Mouse (Mus musculus) intestine, postnatal 0 days (tissue): ENCODE data around the gene Efcab5. TPM values are rescaled to one million over a fixed set of nuclear protein-coding genes. Genes with fewer than 3 reads are reported as not detected.

ENCODE experiments used
- ATAC-seq: fragments of 200-750 bp; cut with Nextera tagmentation; 2 replicates; pipeline ENCODE4 v1.8.0; 2017; ENCODE audit warnings: mild to moderate bottlenecking, moderate TSS enrichment, moderate library complexity
- H3K27ac ChIP-seq: fragments of 300-500 bp; sonication (generic); 2 replicates; pipeline ENCODE4 v1.5.1; 2014; ENCODE audit warnings: mild to moderate bottlenecking, low read depth, low read length, moderate library complexity
- H3K27me3 ChIP-seq: fragments of 300-500 bp; sonication (generic); replicated peaks from 2 replicates; pipeline ENCODE4 v1.6.1; 2014; ENCODE audit warnings: low read length, mixed read lengths; ENCODE audit not compliant: control insufficient read depth, insufficient read depth
- H3K36me3 ChIP-seq: fragments of 300-500 bp; sonication (generic); 2 replicates; pipeline ENCODE4 v1.6.1; 2014; ENCODE audit warnings: mild to moderate bottlenecking, moderate library complexity; ENCODE audit not compliant: control insufficient read depth, insufficient read depth
- H3K4me1 ChIP-seq: fragments of 300-500 bp; sonication (generic); replicated peaks from 2 replicates; pipeline ENCODE4 v1.6.1; 2014; ENCODE audit warnings: antibody characterized with exemption, low read length, mixed read lengths; ENCODE audit not compliant: control insufficient read depth, insufficient read depth
- H3K4me2 ChIP-seq: fragments of 300-500 bp; sonication (generic); replicated peaks from 2 replicates; pipeline ENCODE4 v1.6.1; 2014; ENCODE audit warnings: low read depth, mild to moderate bottlenecking, moderate library complexity
- H3K4me3 ChIP-seq: fragments of 300-500 bp; sonication (generic); 2 replicates; pipeline ENCODE4 v1.5.1; 2014; ENCODE audit warnings: low read depth, low read length
- H3K9ac ChIP-seq: fragments of 300-500 bp; sonication (generic); 2 replicates; pipeline ENCODE4 v1.6.1; 2014; ENCODE audit warnings: mild to moderate bottlenecking, low read depth, low read length
- H3K9me3 ChIP-seq: fragments of 300-500 bp; sonication (generic); 2 replicates; pipeline ENCODE4 v1.6.1; 2016; ENCODE audit warnings: mixed run types; ENCODE audit not compliant: control insufficient read depth
- CTCF ChIP-seq: sonication (generic); IDR thresholded peaks from 2 replicates; pipeline ENCODE4 v1.5.1; 2016; ENCODE audit warnings: low read depth, mild to moderate bottlenecking, control low read depth, antibody characterized with exemption, moderate library complexity
- WGBS: fragments of 180-500 bp; shearing (Covaris S2); extraction: QIAGEN DNeasy Blood & Tissue Kit; methylation state at CpG from one replicate; pipeline ENCODE4 v1.1.7; 2014; 5-methylcytosine and 5-hydroxymethylcytosine counted together
- polyA plus RNA-seq: library from polyadenylated mRNA; unstranded; fragments of >200 nt; fragmentation: Nextera tagmentation; extraction: Ambion mirVana; gene quantifications from 2 replicates; pipeline ENCODE4 v1.2.1, GENCODE M21; 2015

Efcab5 gene
- polyA plus RNA-seq, 1 experiment from 2014 or later = 0.46 TPM

DNA sequence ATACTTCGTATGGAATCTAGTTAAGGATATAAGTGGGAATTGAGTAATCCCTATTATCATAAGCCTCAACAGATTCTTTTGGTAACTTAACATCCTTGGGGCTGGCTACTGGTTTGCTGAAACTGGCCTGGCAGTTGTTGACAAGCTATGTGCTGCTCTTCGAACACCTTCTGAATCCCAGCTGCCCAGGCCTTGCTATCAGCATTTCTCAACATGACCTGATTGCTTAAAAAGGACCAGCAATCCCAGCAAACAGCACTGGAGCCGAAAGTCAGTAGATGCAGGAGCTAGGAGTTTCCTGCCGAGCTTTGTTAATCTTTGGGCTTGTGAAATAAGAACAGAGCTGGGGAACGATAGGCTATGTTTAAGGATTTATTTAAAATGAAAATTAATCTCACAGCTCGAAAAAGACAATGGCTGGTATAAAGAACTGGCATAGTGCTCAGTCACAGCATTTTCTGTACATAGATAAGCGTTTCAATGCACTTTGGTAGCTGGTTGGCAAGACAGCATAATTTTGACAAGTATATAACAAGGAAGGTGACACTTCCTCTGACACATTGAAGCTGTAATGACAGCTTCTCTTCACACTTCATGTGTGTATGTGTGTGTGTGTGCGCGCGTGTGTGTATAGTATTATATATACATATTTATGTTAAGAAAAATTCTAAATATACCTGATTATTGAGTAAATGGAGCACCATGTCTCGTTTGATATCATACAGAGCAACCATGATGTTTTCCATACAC, 6.8 kb upstream of the Efcab5 start:
- WGBS = 61% methylated on average over 11 of the region's 11 CpGs

DNA sequence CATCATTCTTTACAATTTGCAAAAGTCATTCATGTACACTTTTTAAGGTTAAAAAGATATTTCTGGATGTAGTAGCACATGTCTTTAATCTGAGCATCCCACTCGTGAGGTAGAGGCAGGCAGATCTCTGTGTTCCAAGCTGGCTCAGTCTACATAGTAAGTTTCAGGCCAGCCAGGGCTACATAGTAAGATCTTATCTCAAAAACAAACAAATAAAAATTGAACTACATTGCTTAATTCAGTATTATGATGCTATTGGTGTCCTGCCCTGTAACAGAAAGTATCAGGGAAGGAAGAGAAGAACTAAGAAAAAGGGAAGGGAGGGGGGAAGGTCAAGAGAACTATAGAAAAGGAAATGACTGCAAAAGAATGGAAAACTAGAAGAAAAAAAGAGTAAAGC, 6.0 kb upstream of the Efcab5 start:
- Histone ChIP-seq H3K4me1 (0 out of 2 replicates have a peak, but pooled peaks cover 3% of the 10 kb centered on the region), H3K27me3 (no peaks in the 10 kb centered on the region), H3K27ac (no peak overlapping the region), H3K9me3 (no peaks in the 10 kb centered on the region), H3K9ac (no peak overlapping the region), H3K4me2 (no peak overlapping the region), H3K36me3 (no peaks in the 10 kb centered on the region), H3K4me3 (no peak overlapping the region)
- ATAC-seq = no peak
- WGBS = 49% methylated on average over 1 of the region's 1 CpGs
- TF ChIP-seq CTCF = no peak

More for the DNA sequence above, 6.8 kb upstream of the Efcab5 start:
- H3K27ac ChIP-seq = peak overlapping the region; percentile 60
- H3K9ac ChIP-seq = no peak overlapping the region
- H3K27me3 ChIP-seq = no peaks in the 10 kb centered on the region
- no peak for ATAC-seq
- H3K9me3 ChIP-seq = no peaks in the 10 kb centered on the region
- TF ChIP-seq CTCF = no peak
- H3K4me2 ChIP-seq = no peak overlapping the region
- 0 out of 2 replicates have a peak, but pooled peaks cover 3% of the 10 kb centered on the region for H3K4me1 ChIP-seq
- H3K4me3 ChIP-seq = no peak overlapping the region
- no peaks in the 10 kb centered on the region for H3K36me3 ChIP-seq

DNA sequence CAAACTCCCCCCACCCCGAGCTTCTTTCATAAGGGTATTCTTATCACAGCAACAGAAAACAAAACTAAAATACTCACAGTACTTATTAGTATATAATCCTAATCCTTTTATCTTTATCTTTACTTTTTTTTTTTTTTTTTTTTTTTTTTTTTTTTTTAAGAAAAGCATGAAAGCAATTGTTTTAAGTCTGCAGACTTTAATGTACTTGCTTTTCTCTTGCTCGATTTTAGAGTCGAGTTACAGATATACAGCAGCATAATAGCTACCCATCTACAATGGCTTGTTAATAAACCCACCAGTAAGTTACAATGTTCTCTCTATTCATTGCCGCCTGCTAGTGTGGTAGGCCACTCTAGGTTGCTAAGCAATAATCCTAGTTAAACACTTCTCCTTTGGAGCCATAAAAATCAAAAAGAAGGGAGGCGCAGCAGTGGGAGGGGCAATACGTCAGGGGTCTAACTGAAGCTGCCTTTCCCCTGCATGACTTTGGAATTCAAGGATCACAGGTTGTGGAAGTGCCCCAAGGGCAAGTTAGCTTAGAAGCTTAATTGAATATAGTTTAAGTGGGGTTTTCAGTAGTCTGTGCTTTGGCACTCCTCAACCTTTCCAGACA, 5.3 kb upstream of the Efcab5 start:
- H3K27me3 ChIP-seq = no peaks in the 10 kb centered on the region
- no peak overlapping the region for H3K9ac ChIP-seq
- 0 out of 2 replicates have a peak, but pooled peaks cover 3% of the 10 kb centered on the region for H3K4me1 ChIP-seq
- H3K4me3 ChIP-seq = no peak overlapping the region
- no peak overlapping the region for H3K4me2 ChIP-seq
- ATAC-seq = no peak; the same call in 1 of the 2 replicates
- no peaks in the 10 kb centered on the region for H3K36me3 ChIP-seq
- H3K9me3 ChIP-seq = no peaks in the 10 kb centered on the region
- H3K27ac ChIP-seq = peak overlapping the region; percentile 35
- no peak for TF ChIP-seq CTCF
- 31% methylated on average over 6 of the region's 6 CpGs for WGBS

DNA sequence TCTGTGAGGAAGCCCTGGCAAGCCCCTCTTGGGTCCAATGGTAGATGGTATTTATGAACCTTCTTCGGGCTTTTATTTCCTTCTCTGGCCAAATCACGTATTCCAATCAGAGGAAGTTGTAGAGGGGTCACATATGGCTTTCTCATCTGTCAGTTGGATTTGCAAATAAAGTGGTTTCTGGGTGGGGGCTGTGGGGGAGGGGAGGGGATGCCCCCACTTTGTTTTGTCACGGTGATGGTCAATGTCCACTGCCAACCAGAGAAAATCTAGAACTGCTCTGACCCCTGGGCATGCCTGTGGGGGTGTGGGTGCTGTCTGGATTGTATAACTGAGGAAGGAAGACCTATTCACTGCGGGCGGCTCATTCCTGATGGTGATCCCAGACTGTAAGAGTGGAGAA, 4.6 kb upstream of the Efcab5 start:
- Histone ChIP-seq H3K9ac (no peak overlapping the region), H3K27ac (no peak overlapping the region), H3K4me1 (0 out of 2 replicates have a peak, but pooled peaks cover 3% of the 10 kb centered on the region), H3K9me3 (no peaks in the 10 kb centered on the region), H3K36me3 (no peaks in the 10 kb centered on the region), H3K27me3 (no peaks in the 10 kb centered on the region), H3K4me2 (no peak overlapping the region), H3K4me3 (no peak overlapping the region)
- 47% methylated on average over 5 of the region's 5 CpGs for WGBS
- TF ChIP-seq CTCF = no peak
- no peak for ATAC-seq

DNA sequence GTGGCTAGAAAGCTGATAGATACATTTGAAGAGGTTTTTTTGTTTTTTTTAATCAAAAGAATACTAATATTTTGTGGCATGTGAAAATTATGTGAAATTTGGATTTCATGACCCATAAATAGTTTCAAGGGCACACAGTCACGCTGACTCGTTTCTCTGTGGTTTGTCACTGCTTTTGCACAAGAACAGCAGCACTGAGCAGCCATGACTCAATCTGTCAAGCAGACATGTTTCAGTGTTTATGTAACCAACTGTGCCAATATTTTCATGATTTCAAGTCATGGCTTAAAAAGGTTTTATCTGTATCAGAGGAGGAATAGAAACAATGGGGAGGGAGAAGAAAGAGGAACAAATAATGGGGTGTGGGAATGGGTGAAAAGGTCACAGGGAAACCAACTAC, 3.8 kb downstream of the Efcab5 start:
- no peaks in the 10 kb centered on the region for H3K36me3 ChIP-seq
- H3K27ac ChIP-seq = no peak overlapping the region
- no peak overlapping the region for H3K4me2 ChIP-seq
- H3K9me3 ChIP-seq = no peaks in the 10 kb centered on the region
- WGBS = 59% methylated on average over 2 of the region's 2 CpGs
- H3K27me3 ChIP-seq = no peaks in the 10 kb centered on the region
- no peaks in the 10 kb centered on the region; the same call in 1 of the 2 replicates for H3K4me1 ChIP-seq
- no peak overlapping the region for H3K9ac ChIP-seq
- ATAC-seq = no peak
- H3K4me3 ChIP-seq = no peak overlapping the region
- TF ChIP-seq CTCF = no peak

DNA sequence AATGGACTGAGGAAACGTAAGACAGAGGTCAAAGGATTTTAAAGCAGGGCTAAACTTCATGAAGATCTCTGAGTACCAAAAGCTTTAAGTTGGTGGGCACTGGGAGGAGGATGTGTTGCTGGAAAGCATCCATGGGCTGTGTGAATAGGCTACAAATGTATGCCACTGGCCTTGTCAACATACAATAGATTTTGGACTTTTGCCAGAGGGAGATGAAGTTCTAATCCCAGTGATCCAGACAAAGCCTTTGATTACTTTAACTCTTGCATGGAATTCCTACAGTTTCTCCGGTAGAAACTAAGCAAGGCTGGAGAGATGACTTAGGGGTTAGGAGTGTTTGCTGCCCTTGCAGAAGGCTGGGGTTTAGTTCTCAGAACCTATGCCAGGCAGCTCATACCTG, 6.2 kb downstream of the Efcab5 start:
- no peak for ATAC-seq
- 15% methylated on average over 2 of the region's 2 CpGs for WGBS

More for the DNA sequence above, 6.2 kb downstream of the Efcab5 start:
- no peak for TF ChIP-seq CTCF
- H3K27me3 ChIP-seq = no peaks in the 10 kb centered on the region
- H3K4me2 ChIP-seq = peak overlapping the region; percentile 14; the same call in 1 of the 2 replicates
- H3K9ac ChIP-seq = no peak overlapping the region
- no peaks in the 10 kb centered on the region for H3K36me3 ChIP-seq
- H3K27ac ChIP-seq = peak overlapping the region; percentile 78
- H3K9me3 ChIP-seq = no peaks in the 10 kb centered on the region
- H3K4me3 ChIP-seq = no peak overlapping the region
- H3K4me1 ChIP-seq = no peaks in the 10 kb centered on the region; the same call in 1 of the 2 replicates
